Comparison of ENCODE assay signal across 21 mouse cellular contexts in genomic region chr15:5187116-5187515, GRCm38 (mm10). TPM values are rescaled to one million over a fixed set of nuclear protein-coding genes. Genes with fewer than 3 reads are reported as not detected.
DNase-seq lines count a peak whose midpoint lies in the region; ATAC-seq and TF ChIP-seq lines count a peak whose summit lies in the region.
"Had no signal": no experiment of that assay in that cellular context is flagged by ENCODE, and none has a peak within 500 bp of the region (broad histone marks: within the 10 kb centered on the region; RNA-seq: fewer than 3 reads in every experiment).

No protein-coding gene starts in this region.

- H3K4me2 ChIP-seq in neural tube, embryonic 13.5 days = peak overlapping the region; percentile 83; the same call in 1 of the 2 replicates
- H3K4me2 ChIP-seq in neural tube, embryonic 15.5 days = no peak overlapping the region

- no peaks in the 10 kb centered on the region for H3K9me3 ChIP-seq in neural tube, embryonic 13.5 days
- no peaks in the 10 kb centered on the region for H3K9me3 ChIP-seq in neural tube, embryonic 15.5 days (replicated peaks)
- H3K9me3 ChIP-seq: embryonic facial prominence, embryonic 13.5 days; forebrain, embryonic 12.5 days; heart, embryonic 10.5 days; hindbrain, embryonic 13.5 days had no signal

- intact Hi-C loops in gastrocnemius, adult 2 months (cut with DNase I) = no loop called here

- H3K36me3 ChIP-seq in neural tube, embryonic 13.5 days = peaks cover 24% of the 10 kb centered on the region
- H3K36me3 ChIP-seq in neural tube, embryonic 15.5 days = 0 out of 2 replicates have a peak, but pooled peaks cover 2% of the 10 kb centered on the region

- peak overlapping the region; percentile 95; the same call in 1 of the 2 replicates for H3K27ac ChIP-seq in gastrocnemius, adult 2 months
- no peak overlapping the region for H3K27ac ChIP-seq in neural tube, embryonic 13.5 days (replicated peaks)
- H3K27ac ChIP-seq in neural tube, embryonic 15.5 days (replicated peaks) = no peak overlapping the region
- H3K27ac ChIP-seq: embryonic facial prominence, embryonic 13.5 days; forebrain, embryonic 12.5 days; heart, embryonic 10.5 days; hindbrain, embryonic 13.5 days had no signal

- H3K4me3 ChIP-seq in gastrocnemius, adult 2 months = peak overlapping the region; percentile 93
- H3K4me3 ChIP-seq in neural tube, embryonic 13.5 days = no peak overlapping the region
- no peak overlapping the region for H3K4me3 ChIP-seq in neural tube, embryonic 15.5 days (replicated peaks)

- H3K27me3 ChIP-seq in neural tube, embryonic 13.5 days = no peaks in the 10 kb centered on the region
- H3K27me3 ChIP-seq in neural tube, embryonic 15.5 days (replicated peaks) = no peaks in the 10 kb centered on the region
- H3K27me3 ChIP-seq: embryonic facial prominence, embryonic 13.5 days; forebrain, embryonic 12.5 days; hindbrain, embryonic 13.5 days had no signal

- no peak for ATAC-seq in neural tube, embryonic 13.5 days (ENCODE audit: low read depth)
- ATAC-seq in neural tube, embryonic 15.5 days (ENCODE audit: low FRiP score) = no peak
- ATAC-seq: forebrain, embryonic 16.5 days; intestine, embryonic 16.5 days had no signal

- H3K4me1 ChIP-seq in neural tube, embryonic 13.5 days (replicated peaks) = peaks cover 31% of the 10 kb centered on the region
- peaks cover 26% of the 10 kb centered on the region for H3K4me1 ChIP-seq in neural tube, embryonic 15.5 days

- 61% methylated on average over 4 of the region's 4 CpGs for WGBS in neural tube, embryonic 13.5 days
- WGBS in neural tube, embryonic 15.5 days = 57% methylated on average over 4 of the region's 4 CpGs

- DNase-seq in gastrocnemius, adult 2 months = no peak
- DNase-seq in gastrocnemius, postnatal 25 days = no peak
- peak; percentile 47 for DNase-seq in induced T-regulatory cell, adult 2 months (ENCODE audit: low read depth)
- DNase-seq in lung, postnatal 4 days = no peak
- DNase-seq in embryo, embryonic 11 days = no peak
- no peak for DNase-seq in layer of hippocampus, postnatal 25 days (ENCODE audit: extremely low spot score in 1 of 2, low spot score in 1 of 2)
- DNase-seq: adrenal gland, adult 8-10 months; cerebellum, adult 11-12 months; cerebellum, adult 9-10 months; cerebellum, postnatal 25 days; heart, adult 18-20 months; heart, postnatal 10 days; heart, postnatal 4 days had no signal

- no peak for TF ChIP-seq CTCF in gastrocnemius, adult 2 months (IDR thresholded peaks at IDR 0.05)

- H3K9ac ChIP-seq in neural tube, embryonic 13.5 days = no peak overlapping the region
- no peak overlapping the region for H3K9ac ChIP-seq in neural tube, embryonic 15.5 days (replicated peaks)
- H3K9ac ChIP-seq: forebrain, embryonic 12.5 days had no signal

RNA-seq across cellular contexts. Expression of gene Ttc33, which starts 1.8 kb away (rescaled TPM):
- total RNA-seq in gastrocnemius, adult 2 months (2021) = 10 to 100 TPM; 61.6 to 67.4 TPM
- total RNA-seq in gastrocnemius, postnatal 25 days (2021) = 10 to 100 TPM; 39.3 to 48.5 TPM
- 55.0 and 58.3 TPM in 2 replicates for polyA plus RNA-seq in neural tube, embryonic 13.5 days (2015; fragmentation: Nextera tagmentation; extraction: Ambion mirVana)
- 53.0 and 54.0 TPM in 2 replicates for polyA plus RNA-seq in neural tube, embryonic 15.5 days (2015; fragmentation: Nextera tagmentation; extraction: Ambion mirVana)
- 10 to 100 TPM; 71.6 to 77.5 TPM for total RNA-seq in layer of hippocampus, postnatal 25 days (2021)

RNA-seq across cellular contexts. Expression of gene Prkaa1, which starts 43.5 kb away (rescaled TPM):
- total RNA-seq in gastrocnemius, adult 2 months (2021) = 10 to 100 TPM; 10.0 to 12.7 TPM
- 10 to 100 TPM; 11.5 to 11.6 TPM for total RNA-seq in gastrocnemius, postnatal 25 days (2021)
- 16.1 and 18.6 TPM in 2 replicates for polyA plus RNA-seq in neural tube, embryonic 13.5 days (2015; fragmentation: Nextera tagmentation; extraction: Ambion mirVana)
- polyA plus RNA-seq in neural tube, embryonic 15.5 days (2015; fragmentation: Nextera tagmentation; extraction: Ambion mirVana) = 14.5 and 16.9 TPM in 2 replicates
- total RNA-seq in layer of hippocampus, postnatal 25 days (2021) = 10 to 100 TPM; 21.9 to 23.3 TPM

RNA-seq across cellular contexts. Expression of gene Ptger4, which starts 56.9 kb away (rescaled TPM):
- 1 to 10 TPM; 1.2 to 1.9 TPM for total RNA-seq in gastrocnemius, adult 2 months (2021)
- 1 to 10 TPM in 1 of 2 experiments, under 1 TPM in 1; 0.49 to 1.9 TPM for total RNA-seq in gastrocnemius, postnatal 25 days (2021)
- polyA plus RNA-seq in neural tube, embryonic 13.5 days (2015; fragmentation: Nextera tagmentation; extraction: Ambion mirVana) = 4.2 and 4.4 TPM in 2 replicates
- polyA plus RNA-seq in neural tube, embryonic 15.5 days (2015; fragmentation: Nextera tagmentation; extraction: Ambion mirVana) = 5.7 and 6.8 TPM in 2 replicates
- 1 to 10 TPM in 1 of 2 experiments, under 1 TPM in 1; 0.75 to 1.0 TPM for total RNA-seq in layer of hippocampus, postnatal 25 days (2021)
